Mouse (Mus musculus): ENCODE results near the gene Kbtbd2.

Gene Kbtbd2

GRCm38 (mm10) chr6:56797311-56798151 lies at the start of gene Kbtbd2:
Kbtbd2 (minus strand) TSS chr6:56797813.
- peak; percentile 87 to 92 for DNase-seq (ENCODE audit: low spot score in 2 of 2)

DNA sequence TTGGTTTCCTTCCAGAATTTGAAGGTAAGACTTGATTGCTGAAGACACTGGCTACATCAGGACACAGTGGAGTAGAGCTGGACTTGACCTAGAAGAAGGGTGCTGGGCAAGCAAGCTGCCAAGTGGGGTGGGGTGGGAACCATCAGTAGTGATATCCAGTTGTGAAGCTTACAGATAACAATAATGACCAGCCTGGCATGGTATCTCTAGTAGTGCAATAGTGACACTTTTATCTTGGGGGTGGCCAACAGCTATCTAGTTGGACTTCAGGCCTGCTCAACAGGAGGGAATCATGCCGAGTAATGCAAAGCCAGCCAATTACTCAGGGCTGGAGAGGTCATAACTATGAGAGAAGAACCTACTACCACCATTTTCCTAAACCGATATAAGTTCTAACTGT lies 46.8 kb upstream of the Kbtbd2 start:
- DNase-seq (ENCODE audit: low spot score in 2 of 2) = no peak

DNA sequence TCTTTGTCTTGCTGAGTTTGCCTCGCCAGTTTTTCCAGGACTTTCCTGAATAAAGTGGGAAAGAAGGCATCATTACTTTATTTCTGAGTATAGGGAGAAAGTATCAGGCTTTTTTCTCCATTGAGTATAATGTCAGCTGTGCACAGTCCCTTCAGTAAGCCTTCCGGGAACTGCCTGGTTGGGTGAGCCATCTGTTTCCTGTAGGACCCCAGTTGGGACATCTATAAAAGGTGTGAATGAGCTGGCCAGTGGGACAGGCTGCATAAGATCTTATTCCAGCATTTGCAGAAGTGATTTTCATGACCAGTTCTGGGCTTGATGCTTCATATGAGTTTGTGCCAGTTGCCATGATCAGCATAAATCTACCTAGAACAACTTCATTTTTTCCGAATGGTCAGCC lies 45.6 kb upstream of the Kbtbd2 start:
- no peak for DNase-seq (ENCODE audit: low spot score in 2 of 2)

- DNase-seq (ENCODE audit: low spot score in 2 of 2) = no peak
Observed at GRCm38 (mm10) chr6:56837621-56838020, 40.0 kb upstream of the Kbtbd2 start.

DNA sequence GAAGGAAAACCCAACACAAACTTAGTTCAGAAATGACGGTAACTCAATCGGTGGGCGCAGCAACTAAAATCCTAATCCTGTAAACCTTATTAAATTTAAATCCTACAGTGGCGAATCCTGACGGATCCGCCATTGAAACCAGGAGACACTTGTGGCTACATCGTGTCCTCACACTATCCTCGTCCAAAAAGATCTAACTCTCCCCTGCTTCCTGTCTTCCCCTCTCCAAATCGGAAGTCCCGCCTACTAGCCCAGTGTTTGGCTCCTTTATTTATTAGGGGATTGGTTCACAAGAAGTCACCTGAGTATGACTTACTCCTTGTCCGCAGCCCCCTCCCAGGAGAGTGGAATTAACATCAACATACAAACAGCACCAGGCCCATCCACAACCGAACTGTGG lies 39.6 kb upstream of the Kbtbd2 start:
- DNase-seq (ENCODE audit: low spot score in 2 of 2) = no peak

- DNase-seq (ENCODE audit: low spot score in 2 of 2) = no peak
Observed at GRCm38 (mm10) chr6:56835532-56835931, 37.9 kb upstream of the Kbtbd2 start.

DNA sequence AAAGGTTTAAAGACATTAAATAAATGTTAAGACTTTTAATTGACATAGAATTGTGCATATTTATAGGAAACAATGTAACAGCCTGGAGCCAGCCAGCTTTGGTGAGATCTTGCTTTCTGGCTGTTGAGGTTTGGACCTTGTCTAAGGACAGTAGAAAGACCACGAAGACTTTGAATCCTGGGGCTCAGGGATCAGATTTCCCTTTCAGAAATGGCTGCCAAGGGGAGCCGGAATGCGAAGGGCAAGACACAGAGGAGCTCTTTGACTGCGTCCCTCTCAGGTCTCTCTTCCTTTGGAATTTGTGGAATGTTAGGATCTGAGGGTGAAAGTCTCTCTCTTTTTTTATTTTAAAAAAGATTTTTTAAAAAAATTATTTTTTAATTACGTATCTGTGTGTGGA lies 37.2 kb upstream of the Kbtbd2 start:
- DNase-seq (ENCODE audit: low spot score in 2 of 2) = no peak

DNA sequence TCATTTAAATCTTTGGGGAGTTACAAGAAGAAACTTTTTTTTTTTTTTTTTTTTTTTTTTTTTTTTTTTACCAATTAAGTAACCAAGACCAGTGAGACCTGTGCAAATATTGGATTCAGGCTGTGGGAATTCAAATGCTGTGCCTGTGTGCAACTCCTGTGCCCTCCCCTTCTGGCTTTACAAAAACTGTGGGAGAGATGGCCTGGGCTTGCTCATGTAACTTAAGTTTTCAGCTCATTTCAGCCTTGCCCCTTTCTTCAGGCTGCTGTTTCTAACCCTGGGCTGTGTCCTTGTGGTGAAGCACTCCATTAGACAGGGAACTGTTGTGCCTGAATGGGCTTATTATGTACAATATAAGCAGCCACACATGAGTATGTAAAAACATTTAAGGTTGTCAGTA lies 35.2 kb upstream of the Kbtbd2 start:
- DNase-seq (ENCODE audit: low spot score in 2 of 2) = no peak

- DNase-seq (ENCODE audit: low spot score in 2 of 2) = peak in 1 of 2 experiments; percentile 37
Observed at GRCm38 (mm10) chr6:56832407-56832796, 34.8 kb upstream of the Kbtbd2 start.

DNA sequence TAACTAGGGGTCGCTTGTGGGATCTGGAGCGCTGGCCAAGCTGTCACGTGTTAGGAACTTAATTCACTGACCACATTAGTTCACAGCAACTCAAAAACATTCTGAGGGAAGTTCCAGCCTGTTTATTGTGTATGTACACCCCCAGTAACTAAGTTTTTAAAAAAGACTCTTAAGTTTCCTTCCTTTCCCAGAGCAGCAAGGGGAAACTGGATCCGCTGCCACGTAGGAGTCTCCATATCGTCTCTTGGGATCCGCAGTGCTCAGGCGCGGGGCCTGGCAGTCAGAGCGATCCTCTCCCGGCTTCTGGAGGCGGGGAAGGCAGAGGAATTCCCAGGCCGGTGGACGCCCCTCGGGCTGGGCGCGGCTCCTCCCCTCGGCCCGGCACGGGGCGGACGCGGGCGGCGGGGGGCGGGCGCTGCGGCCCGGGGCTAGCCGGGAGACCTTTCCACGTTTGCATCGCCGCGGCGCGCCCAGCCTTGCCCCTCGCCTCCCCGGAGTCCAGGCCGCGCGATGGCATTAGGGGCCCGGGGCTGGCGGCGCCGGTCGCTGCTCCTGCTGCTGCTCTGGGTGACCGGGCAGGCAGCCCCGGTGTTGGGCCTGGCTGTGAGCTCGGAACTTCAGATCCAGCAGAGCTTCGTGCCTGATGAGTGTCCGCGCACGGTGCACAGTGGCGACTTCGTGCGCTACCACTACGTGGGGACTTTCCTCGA lies 34.2 kb upstream of the Kbtbd2 start, which contains the start of gene Fkbp9:
TSS of gene Fkbp9 (plus strand) at position 363 of the 710 bp plus-strand sequence.
- DNase-seq (ENCODE audit: low spot score in 2 of 2) = peak; percentile 73 to 83

GRCm38 (mm10) chr6:56825657-56826056 lies 28.0 kb upstream of the Kbtbd2 start:
- DNase-seq (ENCODE audit: low spot score in 2 of 2) = no peak

- no peak for DNase-seq (ENCODE audit: low spot score in 2 of 2)
Observed at GRCm38 (mm10) chr6:56819124-56819487, 21.5 kb upstream of the Kbtbd2 start.

DNA sequence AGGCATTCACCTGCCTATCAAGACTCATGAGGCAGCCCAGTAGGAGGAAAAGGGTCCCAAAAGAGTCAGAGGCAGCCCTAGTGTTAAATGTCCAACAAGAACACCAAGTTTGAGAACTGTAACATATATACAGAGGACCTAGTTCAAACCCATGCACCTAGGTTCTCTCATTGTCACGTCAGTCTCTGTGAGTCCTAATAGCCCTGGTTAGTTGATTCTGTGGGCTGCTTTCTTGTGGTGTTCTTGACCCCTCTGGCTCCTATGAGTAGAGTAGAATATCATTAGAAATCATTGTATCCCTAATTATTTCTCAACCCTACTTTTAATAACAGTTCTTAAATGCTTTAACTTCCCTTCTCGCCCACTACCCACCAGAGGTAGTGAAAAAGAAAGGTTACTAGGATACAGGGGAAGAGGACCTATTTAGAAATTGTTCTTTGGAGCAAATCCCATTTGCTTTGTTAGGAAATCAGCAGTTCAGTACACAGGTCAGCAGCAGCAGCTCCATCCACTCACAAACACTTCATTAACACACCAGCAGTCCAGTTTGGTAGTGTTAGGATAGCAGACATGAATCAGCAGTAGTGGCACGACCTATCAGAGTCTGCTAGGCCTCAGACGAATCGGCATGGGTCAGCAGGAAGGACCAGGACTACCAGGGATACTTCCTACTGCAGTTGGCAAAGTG lies 21.0 kb upstream of the Kbtbd2 start:
- DNase-seq (ENCODE audit: low spot score in 2 of 2) = no peak

- no peak for DNase-seq (ENCODE audit: low spot score in 2 of 2)
Observed at GRCm38 (mm10) chr6:56813332-56813731, 15.7 kb upstream of the Kbtbd2 start.

DNA sequence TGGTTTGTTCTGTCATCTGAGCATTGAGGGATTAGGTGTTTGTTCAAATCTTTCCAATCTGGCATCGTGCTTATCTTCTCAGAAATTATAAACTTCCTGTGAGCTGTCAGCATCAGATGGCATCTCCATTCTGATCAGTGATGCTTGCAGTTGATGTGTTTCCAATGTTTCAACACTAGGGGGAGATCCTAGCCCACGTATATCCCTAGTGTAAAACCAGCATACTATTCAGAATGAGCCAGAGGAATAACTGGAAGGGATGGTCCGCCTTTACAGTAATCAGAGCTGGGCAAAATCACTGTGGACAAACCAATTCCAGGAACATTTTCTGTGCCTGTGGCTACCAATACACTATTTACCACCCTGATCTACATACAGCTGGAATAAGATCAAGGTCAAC lies 11.0 kb upstream of the Kbtbd2 start:
- peak in 1 of 2 experiments; percentile 16 for DNase-seq (ENCODE audit: low spot score in 2 of 2)

- no peak for DNase-seq (ENCODE audit: low spot score in 2 of 2)
Observed at GRCm38 (mm10) chr6:56806195-56806594, 8.6 kb upstream of the Kbtbd2 start.

- DNase-seq (ENCODE audit: low spot score in 2 of 2) = no peak
Observed at GRCm38 (mm10) chr6:56805026-56805425, 7.4 kb upstream of the Kbtbd2 start.

- DNase-seq (ENCODE audit: low spot score in 2 of 2) = no peak
Observed at GRCm38 (mm10) chr6:56798152-56798465, 496 bp upstream of the Kbtbd2 start.

- DNase-seq (ENCODE audit: low spot score in 2 of 2) = peak; percentile 9 to 13
Observed at GRCm38 (mm10) chr6:56796668-56797141, 908 bp downstream of the Kbtbd2 start.

DNA sequence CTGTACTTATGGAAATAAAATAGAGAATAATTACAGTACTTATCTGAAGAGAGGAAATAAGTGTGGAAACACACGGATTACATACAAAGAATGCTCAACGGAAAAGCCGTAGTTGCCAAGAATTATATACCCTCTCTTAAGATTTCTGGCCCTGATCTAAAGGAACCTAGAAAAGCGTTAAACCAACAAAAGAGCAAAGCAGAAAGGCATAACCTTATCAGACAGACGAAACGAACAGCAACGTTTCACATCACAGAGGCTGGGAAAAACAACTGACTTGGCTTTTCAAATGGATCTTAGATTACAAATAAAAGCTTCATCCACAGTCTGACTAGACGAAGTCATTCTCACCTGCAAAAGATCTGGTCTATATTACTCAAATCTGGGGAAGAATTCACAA lies 1.4 kb downstream of the Kbtbd2 start:
- DNase-seq (ENCODE audit: low spot score in 2 of 2) = no peak

DNA sequence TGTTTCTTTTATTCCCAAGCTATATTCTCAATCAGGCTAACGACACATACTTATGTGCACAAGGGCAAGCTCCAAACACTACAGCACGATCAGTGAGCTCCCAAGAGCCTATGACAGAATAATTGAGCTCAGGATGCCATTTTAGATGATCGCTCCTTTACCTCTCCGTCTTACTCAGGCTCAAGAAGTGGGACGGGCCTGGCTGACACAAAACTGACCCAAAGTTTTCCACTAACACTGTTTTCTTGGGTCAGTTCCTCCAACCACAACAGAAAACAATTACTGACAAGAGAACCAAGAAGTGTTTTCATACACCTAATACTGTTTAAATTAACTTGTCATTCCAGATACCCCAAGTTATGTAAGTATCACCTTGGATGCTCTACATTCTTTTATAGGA lies 2.8 kb downstream of the Kbtbd2 start:
- DNase-seq (ENCODE audit: low spot score in 2 of 2) = no peak

- no peak for DNase-seq (ENCODE audit: low spot score in 2 of 2)
Observed at GRCm38 (mm10) chr6:56789336-56789735, 8.3 kb downstream of the Kbtbd2 start.

GRCm38 (mm10) chr6:56787668-56788067 lies 9.9 kb downstream of the Kbtbd2 start:
- no peak for DNase-seq (ENCODE audit: low spot score in 2 of 2)

Data from urinary bladder, adult 18-20 months (tissue).